In the genomic region with DNA sequence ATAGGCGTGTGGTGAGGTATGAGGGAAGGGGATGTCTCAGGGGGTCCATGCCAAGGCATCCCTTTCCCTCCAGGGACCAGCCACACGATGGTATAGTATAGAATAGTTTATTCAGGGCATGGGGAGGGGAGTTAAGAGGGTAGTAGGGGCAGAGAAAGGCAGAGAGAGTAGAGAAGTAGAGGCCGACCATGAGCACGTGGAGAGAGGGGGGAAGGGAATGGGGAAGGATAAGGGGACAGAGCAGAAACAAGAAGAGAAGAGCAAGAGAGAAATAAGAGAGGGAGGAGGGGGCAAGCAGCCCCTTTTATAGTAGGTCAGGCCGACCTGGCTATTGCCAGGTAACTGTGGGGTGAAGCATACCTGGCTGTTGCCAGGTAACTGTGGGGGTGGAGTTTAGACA, we compare ENCODE assay signal across 4 mouse cellular contexts.
DNase-seq lines count a peak whose midpoint lies in the region; TF ChIP-seq lines count a peak whose summit lies in the region.
"Not testable (repeated sequence)": the region's sequence is repeated elsewhere in the genome, so short reads cannot be mapped to it uniquely, and the experiment has no call there.

No protein-coding gene starts in this region.

- DNase-seq in CH12.LX (ENCODE audit: extremely low read depth) (peak; percentile 46), MEL (ENCODE audit: low read depth, low spot score) (peak; percentile 55), MEL-GATA-1-ER (ENCODE audit: extremely low read depth, low read depth) (peak; percentile 11)

- H3K27ac ChIP-seq in CH12.LX (ENCODE audit: insufficient read depth, low read depth) (peak overlapping the region; percentile 73), MEL (ENCODE audit: control insufficient read depth, low read depth, low read length) (peak overlapping the region; percentile 85)
- H3K27ac ChIP-seq in ES-Bruce4 (ENCODE audit: insufficient read depth, low read length): not testable (repeated sequence)

- dilution Hi-C loops in CH12.LX (cut with MboI; ENCODE audit: extremely low pct_ligation_motif_present, extremely low pct_unique_long_range_greater_than_20kb, low sequenced_read_pairs): not testable (repeated sequence)

- H3K4me3 ChIP-seq in CH12.LX (replicated peaks in 1 of 3; ENCODE audit: low read depth in 2 of 3, low read length in 2 of 3, poor library complexity in 1 of 3): peak overlapping the region; percentile 55 to 70 (median 61)
- peak overlapping the region; percentile 55 for H3K4me3 ChIP-seq in ES-Bruce4 (ENCODE audit: low read depth, low read length)
- H3K4me3 ChIP-seq in MEL (ENCODE audit: control insufficient read depth in 1 of 2, insufficient read depth in 1 of 2, low read depth in 2 of 2, low read length in 2 of 2): peak overlapping the region; percentile 85 to 86

- not testable (repeated sequence) for H3K27me3 ChIP-seq in CH12.LX (replicated peaks); ES-Bruce4 (ENCODE audit: control insufficient read depth, insufficient read depth, low read length, poor library complexity, severe bottlenecking); MEL (ENCODE audit: control insufficient read depth in 1 of 2, insufficient read depth in 2 of 2, low read length in 2 of 2)

- H3K4me2 ChIP-seq in CH12.LX (ENCODE audit: insufficient read depth, low read depth, poor library complexity, severe bottlenecking): peak overlapping the region; percentile 95

- peaks cover 5 to 37% of the 10 kb centered on the region in 2 experiments; a peak in 3 of 4 replicates for H3K4me1 ChIP-seq in CH12.LX (ENCODE audit: control insufficient read depth in 1 of 2, insufficient read depth in 2 of 2)
- not testable (repeated sequence) for H3K4me1 ChIP-seq in ES-Bruce4 (ENCODE audit: control insufficient read depth, insufficient read depth, low read length)
- H3K4me1 ChIP-seq in MEL (ENCODE audit: control insufficient read depth in 1 of 2, insufficient read depth in 2 of 2, low read length in 2 of 2): peaks cover 0 to 13% of the 10 kb centered on the region in 2 experiments; a peak in 3 of 4 replicates

- H3K36me3 ChIP-seq in CH12.LX (replicated peaks in 1 of 2; ENCODE audit: control insufficient read depth in 1 of 2, insufficient read depth in 1 of 2, low read length in 1 of 2); ES-Bruce4 (ENCODE audit: control insufficient read depth, insufficient read depth, low read length, poor library complexity, severe bottlenecking); MEL (ENCODE audit: control insufficient read depth in 1 of 2, insufficient read depth in 2 of 2, low read length in 2 of 2): not testable (repeated sequence)

- H3K9ac ChIP-seq in CH12.LX (ENCODE audit: insufficient read depth, low read depth) (peak overlapping the region; percentile 67), ES-Bruce4 (ENCODE audit: low read depth, poor library complexity, severe bottlenecking) (peak overlapping the region; percentile 72), MEL (ENCODE audit: control insufficient read depth, low read depth, low read length, poor library complexity, severe bottlenecking) (peak overlapping the region; percentile 89)

- TF ChIP-seq RAD21 in CH12.LX (IDR thresholded peaks at IDR 0.05; ENCODE audit: low read depth, low read length); MEL (IDR thresholded peaks at IDR 0.05; ENCODE audit: low read depth, low read length): not testable (repeated sequence)

- TF ChIP-seq POLR2A in CH12.LX (IDR thresholded peaks at IDR 0.05; ENCODE audit: low read depth, low read length); ES-Bruce4 (IDR thresholded peaks at IDR 0.05; ENCODE audit: insufficient read depth, low read length): not testable (repeated sequence)
- 0 out of 4 replicates have a peak, but pooled peaks of 1 of the 2 experiments have one; percentile 20 for TF ChIP-seq POLR2A in MEL (IDR thresholded peaks at IDR 0.05; ENCODE audit: control insufficient read depth in 1 of 2, insufficient read depth in 1 of 2, low read depth in 1 of 2, low read length in 2 of 2, poor library complexity in 1 of 2)

- H3K9me3 ChIP-seq in CH12.LX (replicated peaks; ENCODE audit: low read length); ES-Bruce4 (replicated peaks; ENCODE audit: control insufficient read depth, insufficient read depth, low read length, poor library complexity, severe bottlenecking); MEL (replicated peaks; ENCODE audit: insufficient read depth, low read length): not testable (repeated sequence)

- not testable (repeated sequence) for TF ChIP-seq EP300 in CH12.LX (IDR thresholded peaks at IDR 0.05; ENCODE audit: low read length); ES-Bruce4 (IDR thresholded peaks at IDR 0.05; ENCODE audit: insufficient read depth, low read depth, low read length); MEL (IDR thresholded peaks at IDR 0.05; ENCODE audit: low read depth in 1 of 2, low read length in 2 of 2)

- H3K79me2 ChIP-seq in CH12.LX (replicated peaks; ENCODE audit: control insufficient read depth, extremely low read depth, insufficient read depth, poor library complexity, severe bottlenecking) (peaks cover 26% of the 10 kb centered on the region), MEL (ENCODE audit: control insufficient read depth, insufficient read depth, low read length, poor library complexity) (peaks cover 42% of the 10 kb centered on the region)

- not testable (repeated sequence) for TF ChIP-seq CTCF in CH12.LX (conservative IDR thresholded peaks at IDR 0.05 in 1 of 2, IDR thresholded peaks at IDR 0.05 in 1 of 2; ENCODE audit: low read depth in 2 of 2, low read length in 2 of 2); ES-Bruce4 (IDR thresholded peaks at IDR 0.05; ENCODE audit: low read depth, low read length); MEL (IDR thresholded peaks at IDR 0.05 in 2 of 3, conservative IDR thresholded peaks at IDR 0.05 in 1 of 3; ENCODE audit: control insufficient read depth in 1 of 3, insufficient read depth in 1 of 3, low read depth in 2 of 3, low read length in 3 of 3, poor library complexity in 1 of 3, severe bottlenecking in 1 of 3)

- in situ Hi-C loops in CH12.LX (cut with MboI; ENCODE audit: low pct_ligation_motif_present, low pct_unique_long_range_greater_than_20kb, low sequenced_read_pairs): not testable (repeated sequence)

TF ChIP-seq in CH12.LX, 34 proteins besides CTCF, POLR2A, EP300 and RAD21:
- TF ChIP-seq MAX (IDR thresholded peaks at IDR 0.05; ENCODE audit: low read length) (peak; percentile 80), MYC (IDR thresholded peaks at IDR 0.05; ENCODE audit: low read depth, low read length) (peak; percentile 90), CHD2 (IDR thresholded peaks at IDR 0.05; ENCODE audit: low read length) (peak; percentile 33; the same call in 1 of the 2 replicates), BHLHE40 (IDR thresholded peaks at IDR 0.05; ENCODE audit: low read depth, low read length) (peak; percentile 43), MXI1 (IDR thresholded peaks at IDR 0.05; ENCODE audit: low read depth, low read length) (peak; percentile 81; the same call in 1 of the 2 replicates)

TF ChIP-seq in MEL, 35 proteins besides CTCF, POLR2A, EP300 and RAD21:
- TF ChIP-seq MYC (IDR thresholded peaks at IDR 0.05; ENCODE audit: low read depth, low read length) (peak; percentile 95), MXI1 (IDR thresholded peaks at IDR 0.05; ENCODE audit: low read depth, low read length) (peak; percentile 90), MAX (IDR thresholded peaks at IDR 0.05; ENCODE audit: low read length) (peak; percentile 85), USF1 (IDR thresholded peaks at IDR 0.05; ENCODE audit: low read depth, low read length) (peak; percentile 45; the same call in 1 of the 2 replicates)
